Mouse (Mus musculus) ES-Bruce4 (cell line): Measurements from ENCODE around the gene Caprin1. TPM values are rescaled to one million over a fixed set of nuclear protein-coding genes. Genes with fewer than 3 reads are reported as not detected.

Source experiments
- H3K27ac ChIP-seq: 2 replicates; pipeline ENCODE4 v1.5.1; 2012; ENCODE audit warnings: low read length, inconsistent platforms; ENCODE audit not compliant: insufficient read depth
- H3K27me3 ChIP-seq: 2 replicates; pipeline ENCODE4 v1.6.1; 2012; ENCODE audit warnings: mild to moderate bottlenecking, low read length, inconsistent platforms; ENCODE audit not compliant: control insufficient read depth, poor library complexity, insufficient read depth, severe bottlenecking
- H3K36me3 ChIP-seq: 2 replicates; pipeline ENCODE4 v1.6.1; 2012; ENCODE audit warnings: inconsistent platforms, mild to moderate bottlenecking, low read length, moderate library complexity; ENCODE audit not compliant: control insufficient read depth, poor library complexity, insufficient read depth, severe bottlenecking
- H3K4me1 ChIP-seq: one replicate; pipeline ENCODE4 v1.8.1; 2011; ENCODE audit warnings: low read length; ENCODE audit not compliant: control insufficient read depth, insufficient read depth
- H3K4me3 ChIP-seq: 2 replicates; pipeline ENCODE4 v1.5.1; 2011; ENCODE audit warnings: low read depth, mild to moderate bottlenecking, low read length
- H3K9ac ChIP-seq: 2 replicates; pipeline ENCODE4 v1.6.1; 2012; ENCODE audit warnings: low read depth, mild to moderate bottlenecking, inconsistent platforms; ENCODE audit not compliant: poor library complexity, severe bottlenecking
- H3K9me3 ChIP-seq: replicated peaks from 2 replicates; pipeline ENCODE4 v1.6.1; 2012; ENCODE audit warnings: mild to moderate bottlenecking, low read length, inconsistent platforms; ENCODE audit not compliant: control insufficient read depth, poor library complexity, insufficient read depth, severe bottlenecking
- CTCF ChIP-seq: IDR thresholded peaks from one replicate; pipeline ENCODE4 v1.8.1; 2011; ENCODE audit warnings: low read depth, low read length
- EP300 ChIP-seq: IDR thresholded peaks from 2 replicates; pipeline ENCODE4 v1.6.1; 2011; ENCODE audit warnings: low read depth, low read length; ENCODE audit not compliant: insufficient read depth
- POLR2A ChIP-seq: IDR thresholded peaks from one replicate; pipeline ENCODE4 v1.8.1; 2011; ENCODE audit warnings: low read length; ENCODE audit not compliant: insufficient read depth
- polyA plus RNA-seq: library from polyadenylated mRNA; stranded (reverse); fragments of >200 nt; gene quantifications from 2 replicates; pipeline ENCODE4 v1.2.4, GENCODE M21; 2011; ENCODE audit warnings: low read depth; ENCODE audit not compliant: missing spikeins, insufficient read depth, insufficient read length

Gene Caprin1
- polyA plus RNA-seq, 1 experiment = 550 TPM

GRCm38 (mm10) chr2:103824916-103825315 is 27.5 kb upstream of the Caprin1 start:
- Histone ChIP-seq H3K4me1 (no peaks in the 10 kb centered on the region), H3K27ac (no peak overlapping the region), H3K9me3 (no peaks in the 10 kb centered on the region), H3K27me3 (no peaks in the 10 kb centered on the region), H3K36me3 (no peaks in the 10 kb centered on the region), H3K4me3 (no peak overlapping the region), H3K9ac (no peak overlapping the region)
- no peak for TF ChIP-seq POLR2A
- no peak for TF ChIP-seq EP300
- no peak for TF ChIP-seq CTCF

DNA sequence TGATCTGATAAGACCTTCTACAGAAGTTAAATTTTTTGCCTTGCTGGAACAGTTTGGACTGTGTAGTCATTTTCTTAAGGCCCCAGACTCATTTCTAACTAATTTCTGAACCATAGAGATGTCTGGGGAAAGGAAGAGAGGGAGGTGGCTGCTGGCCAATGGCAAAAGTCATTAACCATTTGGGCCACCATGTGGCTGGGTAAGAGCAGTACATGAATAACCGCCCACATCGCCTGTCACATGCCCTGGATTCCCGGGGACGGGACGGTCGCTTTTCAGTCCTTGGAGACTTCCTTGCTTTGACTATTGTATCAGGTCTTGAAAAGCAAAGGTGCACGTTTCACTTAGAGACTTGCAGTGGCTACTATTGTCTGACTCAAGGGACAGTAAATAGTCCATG is 25.1 kb upstream of the Caprin1 start:
- no peak overlapping the region for H3K27ac ChIP-seq
- no peaks in the 10 kb centered on the region for H3K27me3 ChIP-seq
- H3K4me3 ChIP-seq = no peak overlapping the region
- TF ChIP-seq EP300 (no peak), CTCF (no peak), POLR2A (no peak)
- H3K9ac ChIP-seq = no peak overlapping the region
- H3K4me1 ChIP-seq = no peaks in the 10 kb centered on the region
- H3K36me3 ChIP-seq = no peaks in the 10 kb centered on the region
- no peaks in the 10 kb centered on the region for H3K9me3 ChIP-seq

- no peaks in the 10 kb centered on the region for H3K4me1 ChIP-seq
- H3K27me3 ChIP-seq = no peaks in the 10 kb centered on the region
- H3K36me3 ChIP-seq = no peaks in the 10 kb centered on the region
- TF ChIP-seq EP300 = no peak
- no peak for TF ChIP-seq CTCF
- no peak overlapping the region for H3K27ac ChIP-seq
- H3K4me3 ChIP-seq = peak overlapping the region; percentile 21; the same call in 1 of the 2 replicates
- H3K9me3 ChIP-seq = no peaks in the 10 kb centered on the region
- H3K9ac ChIP-seq = peak overlapping the region; percentile 31; the same call in 1 of the 2 replicates
These were observed 19.9 kb upstream of the Caprin1 start for GRCm38 (mm10) chr2:103817145-103817895.

DNA sequence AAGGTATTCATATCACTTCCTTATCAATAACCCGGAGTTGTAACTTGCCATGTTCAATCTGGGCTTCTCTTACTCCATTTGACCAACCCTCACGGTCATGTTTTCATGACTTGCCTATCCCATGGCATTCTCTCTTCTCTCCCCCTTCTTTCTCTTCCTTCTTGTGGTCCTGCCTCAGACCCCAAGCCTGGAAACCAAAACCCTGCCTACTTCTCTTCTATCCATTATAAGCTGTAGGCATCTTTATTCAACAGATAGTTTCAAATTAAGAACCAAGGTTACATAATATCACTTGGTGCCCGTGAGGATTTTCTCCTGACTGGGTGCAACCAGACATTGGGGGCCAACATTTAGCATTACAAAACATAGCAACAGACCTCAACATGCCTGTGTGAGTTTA is 18.5 kb upstream of the Caprin1 start:
- H3K27ac ChIP-seq = no peak overlapping the region
- no peaks in the 10 kb centered on the region for H3K9me3 ChIP-seq
- no peak for TF ChIP-seq EP300
- TF ChIP-seq POLR2A = no peak
- TF ChIP-seq CTCF = no peak
- no peak overlapping the region for H3K9ac ChIP-seq
- no peaks in the 10 kb centered on the region for H3K27me3 ChIP-seq
- H3K4me1 ChIP-seq = no peaks in the 10 kb centered on the region
- H3K36me3 ChIP-seq = no peaks in the 10 kb centered on the region
- no peak overlapping the region for H3K4me3 ChIP-seq

DNA sequence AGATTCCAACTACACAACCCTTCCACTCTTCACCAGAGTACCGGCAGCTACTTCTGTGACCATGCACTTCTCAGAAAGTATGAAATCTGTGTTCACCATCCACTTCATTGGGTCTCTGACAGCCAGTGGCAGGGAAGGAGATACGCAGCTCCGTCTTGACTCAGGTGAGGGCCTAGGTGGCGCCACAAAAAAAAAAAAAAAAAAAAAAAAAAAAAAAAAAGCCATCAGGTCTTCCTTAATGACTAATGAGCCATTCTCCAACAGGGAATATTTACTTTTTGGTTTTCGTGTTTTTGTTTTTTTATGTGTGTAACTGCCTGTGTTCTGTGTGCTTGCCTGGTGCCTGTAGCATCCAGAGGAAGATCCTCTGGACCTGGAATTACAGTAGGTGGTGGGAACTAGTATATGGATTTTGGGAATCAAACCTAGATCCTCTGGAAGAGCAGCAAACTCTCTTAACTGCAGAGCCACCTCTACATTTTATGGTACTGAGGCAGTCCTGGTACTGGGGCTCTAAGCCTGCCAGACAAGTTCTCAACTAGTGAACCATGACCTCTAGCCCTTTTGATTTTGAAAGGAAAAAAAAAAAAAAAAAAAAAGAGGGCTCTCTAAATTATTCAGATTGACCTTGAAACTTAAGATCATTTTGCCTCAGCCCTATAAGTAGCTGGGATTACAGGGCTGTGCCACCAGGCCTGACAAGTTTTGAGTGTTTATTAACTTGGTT is 14.2 kb upstream of the Caprin1 start:
- no peak overlapping the region for H3K9ac ChIP-seq
- H3K36me3 ChIP-seq = no peaks in the 10 kb centered on the region
- no peaks in the 10 kb centered on the region for H3K27me3 ChIP-seq
- no peaks in the 10 kb centered on the region for H3K9me3 ChIP-seq
- H3K4me1 ChIP-seq = peaks cover 1% of the 10 kb centered on the region
- no peak for TF ChIP-seq POLR2A
- TF ChIP-seq EP300 = no peak
- TF ChIP-seq CTCF = no peak
- H3K27ac ChIP-seq = no peak overlapping the region
- H3K4me3 ChIP-seq = no peak overlapping the region

DNA sequence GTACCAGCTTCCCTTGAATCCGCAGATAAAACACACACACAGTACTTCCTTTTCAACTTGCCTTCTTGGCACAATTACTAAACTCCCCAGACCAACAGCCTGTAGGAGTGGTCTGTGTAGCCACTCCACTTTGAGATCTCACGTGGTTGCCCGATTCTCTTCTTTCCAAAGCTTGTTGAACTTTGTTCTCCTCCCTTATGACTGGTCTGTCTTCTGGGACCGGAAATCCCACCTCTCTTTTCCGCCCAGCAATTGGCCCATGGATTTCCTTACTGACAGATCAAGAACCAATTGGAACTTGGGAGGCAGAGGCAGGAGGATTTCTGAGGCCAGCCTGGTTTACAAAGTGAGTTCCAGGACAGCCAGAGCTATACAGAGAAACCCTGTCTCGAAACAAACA is 13.0 kb upstream of the Caprin1 start:
- peak overlapping the region; percentile 90 for H3K4me3 ChIP-seq
- H3K27me3 ChIP-seq = no peaks in the 10 kb centered on the region
- H3K9me3 ChIP-seq = no peaks in the 10 kb centered on the region
- no peaks in the 10 kb centered on the region for H3K36me3 ChIP-seq
- no peak for TF ChIP-seq EP300
- peak; percentile 30 for TF ChIP-seq POLR2A
- H3K27ac ChIP-seq = peak overlapping the region; percentile 35; the same call in 1 of the 2 replicates
- peaks cover 1% of the 10 kb centered on the region for H3K4me1 ChIP-seq
- peak overlapping the region; percentile 87 for H3K9ac ChIP-seq
